Mouse (Mus musculus) erythroblast, embryonic 14.5 days (primary cell): ENCODE data around the gene AC109138.7.

Experiments used
- GATA1 ChIP-seq: IDR thresholded peaks from 2 replicates; pipeline ENCODE4 v1.6.1; 2012; ENCODE audit warnings: low read length, inconsistent platforms, mixed read lengths
- TAL1 ChIP-seq: IDR thresholded peaks from 3 replicates; pipeline ENCODE4 v1.6.1; 2012; ENCODE audit warnings: low read length, inconsistent platforms, mixed read lengths

- TF ChIP-seq TAL1 (no peak), GATA1 (no peak)
Observed at GRCm38 (mm10) chr19:4228891-4229290, 14.7 kb downstream of the AC109138.7 start.
